Mouse (Mus musculus): ENCODE measurements around the gene Fbxo3. TPM values are rescaled to one million over a fixed set of nuclear protein-coding genes. Genes with fewer than 3 reads are reported as not detected.
A peak's percentile ranks its signal among the peaks of the same experiment; 100 is the strongest.

Gene Fbxo3
- polyA plus RNA-seq, 1 experiment from 2014 or later: 61.1 TPM

DNA sequence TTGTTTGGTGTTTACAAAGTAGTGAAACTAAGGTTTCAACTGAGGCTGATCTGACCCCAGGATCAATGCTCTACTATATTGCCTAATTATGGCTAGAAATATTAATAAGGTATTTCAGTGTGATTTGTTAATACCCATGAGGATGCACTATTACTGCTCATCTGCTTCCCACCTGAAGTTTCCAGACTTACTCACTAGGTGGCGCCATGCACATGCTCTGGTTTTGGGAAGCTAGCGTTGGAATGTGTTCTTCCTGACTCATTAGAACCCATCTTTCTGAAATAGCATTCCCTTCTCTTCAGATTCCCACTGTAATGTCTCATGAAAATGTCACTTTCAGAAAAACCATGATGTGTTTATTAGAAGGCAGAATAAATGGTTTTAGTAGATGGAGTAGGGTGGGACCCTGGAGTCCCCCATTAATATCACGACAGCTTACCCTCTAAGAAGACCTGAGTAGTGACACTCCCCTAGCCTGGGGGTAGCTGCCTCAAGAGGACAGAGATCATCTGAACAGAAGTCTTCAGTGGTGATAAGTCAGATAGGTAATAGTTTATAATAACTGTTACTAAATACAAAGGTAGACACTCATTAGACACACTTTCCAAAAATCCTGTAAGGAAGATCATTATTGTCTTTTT is 7.4 kb downstream of the Fbxo3 start:
- Histone ChIP-seq H3K4me3 (ENCODE audit: low read length) (no peak overlapping the region), H3K9me3 (ENCODE audit: low read length) (no peaks in the 10 kb centered on the region), H3K27me3 (ENCODE audit: insufficient read depth, low read length) (no peaks in the 10 kb centered on the region), H3K9ac (replicated peaks; ENCODE audit: low read length) (no peak overlapping the region), H3K4me2 (replicated peaks; ENCODE audit: low read depth, low read length) (no peak overlapping the region), H3K27ac (ENCODE audit: low read length) (no peak overlapping the region), H3K36me3 (ENCODE audit: insufficient read depth, low read length) (peaks cover 35% of the 10 kb centered on the region), H3K4me1 (ENCODE audit: insufficient read depth, low read length) (peaks cover under 1% of the 10 kb centered on the region; the same call in 1 of the 2 replicates)
- ATAC-seq (ENCODE audit: low FRiP score, low TSS enrichment): 0 out of 2 replicates have a peak, but pooled peaks have one; percentile 46
- WGBS: 29% methylated on average over 3 of the region's 3 CpGs

DNA sequence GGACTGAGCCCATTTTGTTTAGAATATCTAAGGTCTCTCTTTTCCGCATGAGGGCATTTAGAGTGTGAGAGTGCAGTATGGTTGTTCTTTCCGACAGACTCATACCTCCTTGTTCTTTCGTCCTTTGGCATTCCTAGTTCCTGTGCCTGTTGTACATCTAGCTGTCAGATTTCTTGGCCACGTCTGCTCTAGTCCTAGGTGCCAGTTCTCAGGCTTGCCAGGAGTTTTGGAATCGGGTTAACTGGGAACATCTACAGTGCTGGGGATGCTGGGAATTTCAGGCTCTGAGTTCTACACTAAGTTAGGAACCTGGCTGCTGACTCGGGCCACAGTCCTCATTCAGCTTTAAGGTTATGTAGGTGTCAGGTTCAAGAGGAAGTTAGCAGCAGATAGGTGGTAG is 8.1 kb downstream of the Fbxo3 start:
- ATAC-seq (ENCODE audit: low FRiP score, low TSS enrichment): no peak
- Histone ChIP-seq H3K36me3 (ENCODE audit: insufficient read depth, low read length) (peaks cover 39% of the 10 kb centered on the region), H3K4me1 (ENCODE audit: insufficient read depth, low read length) (no peaks in the 10 kb centered on the region), H3K9ac (replicated peaks; ENCODE audit: low read length) (no peak overlapping the region), H3K27ac (ENCODE audit: low read length) (no peak overlapping the region), H3K9me3 (ENCODE audit: low read length) (no peaks in the 10 kb centered on the region), H3K27me3 (ENCODE audit: insufficient read depth, low read length) (no peaks in the 10 kb centered on the region), H3K4me3 (ENCODE audit: low read length) (no peak overlapping the region), H3K4me2 (replicated peaks; ENCODE audit: low read depth, low read length) (no peak overlapping the region)
- 92% methylated on average over 6 of the region's 6 CpGs for WGBS

- Histone ChIP-seq H3K36me3 (ENCODE audit: insufficient read depth, low read length) (peaks cover 40% of the 10 kb centered on the region), H3K9me3 (ENCODE audit: low read length) (no peaks in the 10 kb centered on the region), H3K27ac (ENCODE audit: low read length) (no peak overlapping the region), H3K27me3 (ENCODE audit: insufficient read depth, low read length) (no peaks in the 10 kb centered on the region), H3K4me1 (ENCODE audit: insufficient read depth, low read length) (no peaks in the 10 kb centered on the region), H3K4me3 (ENCODE audit: low read length) (no peak overlapping the region), H3K4me2 (replicated peaks; ENCODE audit: low read depth, low read length) (no peak overlapping the region), H3K9ac (replicated peaks; ENCODE audit: low read length) (no peak overlapping the region)
- no peak for ATAC-seq (ENCODE audit: low FRiP score, low TSS enrichment)
- 84% methylated on average over 3 of the region's 3 CpGs for WGBS
Measured at GRCm38 (mm10) chr2:104036316-104036715, 8.8 kb downstream of the Fbxo3 start.

DNA sequence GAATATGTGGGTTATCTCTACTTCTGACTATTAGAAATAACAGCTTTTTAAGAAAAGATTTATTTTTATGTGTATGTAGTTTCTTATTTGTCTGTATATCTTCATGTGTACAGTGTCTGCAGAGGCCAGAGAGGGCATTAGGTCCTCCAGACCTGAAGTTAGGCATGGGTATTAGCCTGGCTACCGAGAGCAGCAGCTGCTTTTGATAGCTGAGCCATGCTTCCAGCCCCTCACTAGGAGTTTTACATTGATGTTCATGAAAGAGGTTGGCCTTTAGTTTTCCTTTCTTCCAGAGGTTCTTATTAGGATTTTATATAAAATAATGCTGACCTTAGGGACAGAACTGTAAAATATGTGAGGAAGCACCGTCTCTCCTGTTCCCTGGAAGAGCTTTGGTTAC is 10.7 kb downstream of the Fbxo3 start:
- Histone ChIP-seq H3K36me3 (ENCODE audit: insufficient read depth, low read length) (peaks cover 35% of the 10 kb centered on the region), H3K4me3 (ENCODE audit: low read length) (no peak overlapping the region)
- no peak for ATAC-seq (ENCODE audit: low FRiP score, low TSS enrichment)

DNA sequence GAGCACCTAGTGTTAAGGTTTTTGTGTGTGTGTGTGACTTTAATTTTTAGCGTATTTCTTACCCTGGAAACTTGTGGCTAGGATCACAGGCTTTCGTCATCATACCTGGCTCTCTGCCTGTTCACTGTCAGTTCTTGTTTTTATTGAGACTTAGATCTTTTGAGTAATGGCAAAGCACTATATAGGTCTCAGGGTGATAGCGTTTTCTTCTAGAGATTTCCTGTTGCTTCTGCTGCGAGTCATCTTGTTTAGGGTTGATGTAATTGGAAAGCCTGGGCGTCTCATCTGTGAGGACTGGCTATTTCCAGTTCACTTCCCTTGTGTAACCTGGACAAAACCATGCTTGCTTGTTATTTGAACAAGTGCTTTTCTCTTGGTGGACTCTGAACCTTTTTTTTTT is 14.1 kb downstream of the Fbxo3 start:
- no peak overlapping the region for H3K4me3 ChIP-seq (ENCODE audit: low read length)
- no peaks in the 10 kb centered on the region for H3K27me3 ChIP-seq (ENCODE audit: insufficient read depth, low read length)
- WGBS: 45% methylated on average over 5 of the region's 5 CpGs
- ATAC-seq (ENCODE audit: low FRiP score, low TSS enrichment): no peak
- H3K9me3 ChIP-seq (ENCODE audit: low read length): no peaks in the 10 kb centered on the region
- H3K4me2 ChIP-seq (replicated peaks; ENCODE audit: low read depth, low read length): no peak overlapping the region
- peaks cover 29% of the 10 kb centered on the region for H3K36me3 ChIP-seq (ENCODE audit: insufficient read depth, low read length)
- no peaks in the 10 kb centered on the region for H3K4me1 ChIP-seq (ENCODE audit: insufficient read depth, low read length)
- no peak overlapping the region for H3K9ac ChIP-seq (replicated peaks; ENCODE audit: low read length)
- no peak overlapping the region for H3K27ac ChIP-seq (ENCODE audit: low read length)

More for the DNA sequence above, 10.7 kb downstream of the Fbxo3 start:
- 77% methylated on average over 2 of the region's 2 CpGs for WGBS
- H3K27me3 ChIP-seq (ENCODE audit: insufficient read depth, low read length): no peaks in the 10 kb centered on the region
- no peak overlapping the region for H3K27ac ChIP-seq (ENCODE audit: low read length)
- H3K4me1 ChIP-seq (ENCODE audit: insufficient read depth, low read length): no peaks in the 10 kb centered on the region
- H3K4me2 ChIP-seq (replicated peaks; ENCODE audit: low read depth, low read length): no peak overlapping the region
- H3K9me3 ChIP-seq (ENCODE audit: low read length): no peaks in the 10 kb centered on the region
- H3K9ac ChIP-seq (replicated peaks; ENCODE audit: low read length): no peak overlapping the region

GRCm38 (mm10) chr2:104042766-104043165 is 15.2 kb downstream of the Fbxo3 start:
- Histone ChIP-seq H3K27ac (ENCODE audit: low read length) (no peak overlapping the region), H3K4me3 (ENCODE audit: low read length) (no peak overlapping the region), H3K36me3 (ENCODE audit: insufficient read depth, low read length) (peaks cover 22% of the 10 kb centered on the region), H3K4me2 (replicated peaks; ENCODE audit: low read depth, low read length) (no peak overlapping the region), H3K9ac (replicated peaks; ENCODE audit: low read length) (no peak overlapping the region), H3K4me1 (ENCODE audit: insufficient read depth, low read length) (no peaks in the 10 kb centered on the region), H3K9me3 (ENCODE audit: low read length) (no peaks in the 10 kb centered on the region), H3K27me3 (ENCODE audit: insufficient read depth, low read length) (no peaks in the 10 kb centered on the region)
- 95% methylated on average over 15 of the region's 15 CpGs for WGBS
- no peak for ATAC-seq (ENCODE audit: low FRiP score, low TSS enrichment)

- Histone ChIP-seq H3K27me3 (ENCODE audit: insufficient read depth, low read length) (no peaks in the 10 kb centered on the region), H3K36me3 (ENCODE audit: insufficient read depth, low read length) (peaks cover 25% of the 10 kb centered on the region), H3K4me3 (ENCODE audit: low read length) (no peak overlapping the region), H3K9ac (replicated peaks; ENCODE audit: low read length) (no peak overlapping the region), H3K27ac (ENCODE audit: low read length) (no peak overlapping the region), H3K4me2 (replicated peaks; ENCODE audit: low read depth, low read length) (no peak overlapping the region), H3K4me1 (ENCODE audit: insufficient read depth, low read length) (no peaks in the 10 kb centered on the region), H3K9me3 (ENCODE audit: low read length) (no peaks in the 10 kb centered on the region)
- 23% methylated on average over 5 of the region's 5 CpGs for WGBS
- no peak for ATAC-seq (ENCODE audit: low FRiP score, low TSS enrichment)
Measured at GRCm38 (mm10) chr2:104043624-104044478, 16.3 kb downstream of the Fbxo3 start.

DNA sequence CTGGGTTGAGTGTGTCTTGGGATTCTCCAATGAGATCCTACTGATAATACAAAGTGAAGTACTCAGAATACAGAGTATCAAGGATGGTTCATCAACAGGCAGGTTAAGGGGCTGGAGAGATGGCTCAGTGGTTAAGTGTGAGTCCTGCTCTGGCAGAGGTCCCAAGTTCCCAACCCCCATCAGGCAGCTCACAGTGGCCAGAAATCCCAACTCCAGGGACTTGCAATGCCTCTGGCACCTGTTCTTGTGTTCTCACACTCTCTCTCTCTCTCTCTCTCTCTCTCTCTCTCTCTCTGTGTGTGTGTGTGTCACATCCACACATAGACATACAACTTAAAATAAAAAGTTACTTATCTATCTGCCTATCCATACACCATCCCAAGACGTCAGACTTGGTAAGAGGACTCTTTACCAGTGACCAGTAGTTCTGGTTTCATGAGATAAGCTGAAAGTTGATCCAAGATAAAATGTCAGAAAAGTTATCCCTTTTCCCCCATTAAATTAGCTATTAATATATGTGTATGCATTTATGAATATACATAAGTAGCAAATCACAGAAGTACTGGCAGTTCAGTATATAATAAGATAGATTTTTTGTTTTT is 17.1 kb downstream of the Fbxo3 start:
- H3K4me1 ChIP-seq (ENCODE audit: insufficient read depth, low read length): no peaks in the 10 kb centered on the region
- no peak overlapping the region for H3K27ac ChIP-seq (ENCODE audit: low read length)
- H3K9ac ChIP-seq (replicated peaks; ENCODE audit: low read length): no peak overlapping the region
- ATAC-seq (ENCODE audit: low FRiP score, low TSS enrichment): no peak
- H3K36me3 ChIP-seq (ENCODE audit: insufficient read depth, low read length): peaks cover 25% of the 10 kb centered on the region
- no peaks in the 10 kb centered on the region for H3K9me3 ChIP-seq (ENCODE audit: low read length)
- H3K4me3 ChIP-seq (ENCODE audit: low read length): no peak overlapping the region
- WGBS: 67% methylated on average over 1 of the region's 1 CpGs
- H3K27me3 ChIP-seq (ENCODE audit: insufficient read depth, low read length): no peaks in the 10 kb centered on the region
- H3K4me2 ChIP-seq (replicated peaks; ENCODE audit: low read depth, low read length): no peak overlapping the region

DNA sequence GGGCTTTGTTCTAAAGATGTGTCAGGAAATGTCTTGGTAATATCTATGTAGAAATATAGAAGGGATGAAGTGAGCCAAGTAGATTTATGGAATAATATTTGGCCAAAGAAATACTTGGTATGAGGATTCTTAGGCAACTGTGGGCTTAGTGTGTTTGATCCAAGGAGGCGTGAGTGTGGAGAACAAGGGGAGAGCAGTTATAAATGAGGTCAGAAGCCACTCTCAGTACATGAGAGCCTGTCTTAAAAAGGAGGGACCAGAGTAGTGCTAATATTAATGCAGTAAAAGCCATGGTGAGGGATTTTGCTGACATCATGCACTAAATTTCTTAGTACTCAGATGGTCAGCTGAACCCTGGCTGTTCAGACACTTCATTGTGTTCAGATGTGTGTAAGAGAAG is 30.9 kb downstream of the Fbxo3 start:
- H3K27ac ChIP-seq (ENCODE audit: low read length): no peak overlapping the region
- no peaks in the 10 kb centered on the region for H3K4me1 ChIP-seq (ENCODE audit: insufficient read depth, low read length)
- peaks cover 24% of the 10 kb centered on the region for H3K36me3 ChIP-seq (ENCODE audit: insufficient read depth, low read length)
- no peaks in the 10 kb centered on the region for H3K9me3 ChIP-seq (ENCODE audit: low read length)
- H3K27me3 ChIP-seq (ENCODE audit: insufficient read depth, low read length): no peaks in the 10 kb centered on the region
- no peak overlapping the region for H3K4me2 ChIP-seq (replicated peaks; ENCODE audit: low read depth, low read length)
- no peak overlapping the region for H3K4me3 ChIP-seq (ENCODE audit: low read length)
- WGBS: 94% methylated on average over 1 of the region's 1 CpGs
- ATAC-seq (ENCODE audit: low FRiP score, low TSS enrichment): no peak
- H3K9ac ChIP-seq (replicated peaks; ENCODE audit: low read length): no peak overlapping the region

DNA sequence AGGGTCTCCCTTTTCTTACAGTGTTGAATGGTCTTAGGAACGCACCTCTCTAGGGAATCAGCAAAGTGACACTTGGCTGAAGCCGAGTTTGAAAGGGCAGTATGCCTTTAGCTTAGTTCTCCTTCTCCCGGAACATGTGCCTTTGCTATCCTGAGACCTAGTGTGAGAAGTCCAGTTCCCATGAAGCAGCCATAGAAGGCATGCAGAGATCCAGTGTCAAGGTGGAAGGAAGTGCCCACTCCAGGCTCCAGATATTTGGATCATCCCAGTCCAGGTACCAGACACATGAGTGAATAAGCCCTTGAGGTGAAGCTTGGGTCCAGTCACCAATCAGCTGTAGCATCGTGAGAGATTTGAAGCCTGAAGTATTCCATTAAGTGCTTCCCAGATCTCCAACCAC is 31.4 kb downstream of the Fbxo3 start:
- peaks cover 24% of the 10 kb centered on the region for H3K36me3 ChIP-seq (ENCODE audit: insufficient read depth, low read length)
- ATAC-seq (ENCODE audit: low FRiP score, low TSS enrichment): no peak
- WGBS: 93% methylated on average over 4 of the region's 4 CpGs
- H3K9me3 ChIP-seq (ENCODE audit: low read length): no peaks in the 10 kb centered on the region
- H3K27ac ChIP-seq (ENCODE audit: low read length): no peak overlapping the region
- H3K4me3 ChIP-seq (ENCODE audit: low read length): no peak overlapping the region
- H3K4me2 ChIP-seq (replicated peaks; ENCODE audit: low read depth, low read length): no peak overlapping the region
- no peak overlapping the region for H3K9ac ChIP-seq (replicated peaks; ENCODE audit: low read length)
- no peaks in the 10 kb centered on the region for H3K27me3 ChIP-seq (ENCODE audit: insufficient read depth, low read length)
- no peaks in the 10 kb centered on the region for H3K4me1 ChIP-seq (ENCODE audit: insufficient read depth, low read length)
